Mouse (Mus musculus) erythroblast, embryonic 14.5 days (primary cell): ENCODE data around the gene Acox1.

ENCODE experiments used
- GATA1 ChIP-seq: IDR thresholded peaks from 2 replicates; pipeline ENCODE4 v1.6.1; 2012; ENCODE audit warnings: low read length, inconsistent platforms, mixed read lengths
- TAL1 ChIP-seq: IDR thresholded peaks from 3 replicates; pipeline ENCODE4 v1.6.1; 2012; ENCODE audit warnings: low read length, inconsistent platforms, mixed read lengths

- TF ChIP-seq GATA1 (no peak), TAL1 (no peak)
These were observed 28.6 kb downstream of the Acox1 start for GRCm38 (mm10) chr11:116170003-116170800.
